In genomic region chr5:90467245-90467644, GRCm38 (mm10) we compare ENCODE assay signal across 10 mouse cellular contexts. TPM values are rescaled to one million over a fixed set of nuclear protein-coding genes. Genes with fewer than 3 reads are reported as not detected.
DNase-seq lines count a peak whose midpoint lies in the region.
"Had no signal": no experiment of that assay in that cellular context is flagged by ENCODE, and none has a peak within 500 bp of the region (broad histone marks: within the 10 kb centered on the region; RNA-seq: fewer than 3 reads in every experiment).

No protein-coding gene starts in this region.

- DNase-seq in cerebellum, postnatal 14 days: peak; percentile 15 to 40
- DNase-seq in cerebellum, adult 9-11 months: no peak
- DNase-seq in urinary bladder, postnatal 25 days (ENCODE audit: low spot score): peak; percentile 2
- DNase-seq in urinary bladder, adult 18-20 months (ENCODE audit: low spot score in 2 of 2): no peak
- peak; percentile 75 to 81 for DNase-seq in kidney, postnatal 36 days
- DNase-seq in yolk sac, embryonic 10.5 days (ENCODE audit: low spot score): peak; percentile 64
- DNase-seq in gastrocnemius, postnatal 4 days (ENCODE audit: low spot score in 2 of 2): no peak
- no peak for DNase-seq in spleen, postnatal 10 days (ENCODE audit: low spot score in 2 of 2)

RNA-seq across cellular contexts. Expression of gene Alb, which starts 6.5 kb away (rescaled TPM):
- total RNA-seq in gastrocnemius, postnatal 4 days (2021): 100 to 1,000 TPM in 1 of 2 experiments, 10 to 100 TPM in 1; 13.1 to 124 TPM
- total RNA-seq: common myeloid progenitor, adult 5-6 weeks; granulocyte monocyte progenitor cell, adult 5-6 weeks had no signal

RNA-seq across cellular contexts. Expression of gene Afp, which starts 23.3 kb away (rescaled TPM):
- total RNA-seq in gastrocnemius, postnatal 4 days (2021): 10 to 100 TPM in 1 of 2 experiments, 1 to 10 TPM in 1; 5.0 to 37.2 TPM

RNA-seq across cellular contexts. Expression of gene Afm, which starts 51.5 kb away (rescaled TPM):
- total RNA-seq in gastrocnemius, postnatal 4 days (2021): under 1 TPM in 1 of 2 experiments, not detected in 1; 0.60 TPM
- total RNA-seq: common myeloid progenitor, adult 5-6 weeks; granulocyte monocyte progenitor cell, adult 5-6 weeks had no signal

Comparison
In these comparisons a context has a peak if more than half of its experiments do, and no peak if none do; other contexts are left out.
1. DNase-seq: peak in cerebellum, postnatal 14 days (2 of 2), urinary bladder, postnatal 25 days (single experiment), kidney, postnatal 36 days (2 of 2) and yolk sac, embryonic 10.5 days (single experiment); none in cerebellum, adult 9-11 months (single experiment), urinary bladder, adult 18-20 months (0 of 2), gastrocnemius, postnatal 4 days (0 of 2) and spleen, postnatal 10 days (0 of 2).